Mouse (Mus musculus) cortical plate, adult 2 months (tissue): Measurements from ENCODE around the gene Dhdh.

Experiments
- CTCF ChIP-seq: fragments of 200-500 bp; IDR thresholded peaks from 2 replicates; pipeline ENCODE4 v1.5.1; 2011; ENCODE audit warnings: mild to moderate bottlenecking, control low read depth, low read length; ENCODE audit not compliant: insufficient read depth; ENCODE audit errors: extremely low read depth
- POLR2A ChIP-seq: fragments of 200-500 bp; IDR thresholded peaks from 2 replicates; pipeline ENCODE4 v1.6.1; 2011; ENCODE audit warnings: mild to moderate bottlenecking, low read length, control low read depth; ENCODE audit not compliant: insufficient read depth; ENCODE audit errors: extremely low read depth

- TF ChIP-seq POLR2A (no peak), CTCF (no peak)
Measured at GRCm38 (mm10) chr7:45529461-45529860, 40.9 kb upstream of the Dhdh start.
